Mouse (Mus musculus): ENCODE results near the gene Gm11077. TPM values are rescaled to one million over a fixed set of nuclear protein-coding genes. Genes with fewer than 3 reads are reported as not detected.

Gene Gm11077
- polyA plus RNA-seq, 1 experiment = not detected

GRCm38 (mm10) chr6:140789850-140790249 is 60.8 kb downstream of the Gm11077 start:
- Histone ChIP-seq H3K4me3 (ENCODE audit: control insufficient read depth, insufficient read depth, low read length) (no peak overlapping the region), H3K27ac (ENCODE audit: control insufficient read depth, insufficient read depth, low read length) (no peak overlapping the region), H3K36me3 (ENCODE audit: control insufficient read depth, insufficient read depth, low read length) (no peaks in the 10 kb centered on the region), H3K4me1 (replicated peaks; ENCODE audit: control insufficient read depth, insufficient read depth, low read length) (no peaks in the 10 kb centered on the region), H3K27me3 (ENCODE audit: control insufficient read depth, insufficient read depth, low read length) (no peaks in the 10 kb centered on the region)
- DNase-seq = no peak
- WGBS = 32% methylated on average over 3 of the region's 3 CpGs
- TF ChIP-seq POLR2A (IDR thresholded peaks at IDR 0.05; ENCODE audit: control insufficient read depth, extremely low read depth, insufficient read depth, low read length, poor library complexity) (no peak), CTCF (IDR thresholded peaks at IDR 0.05; ENCODE audit: borderline replicate concordance, control insufficient read depth, extremely low read depth, insufficient read depth, low read length, poor library complexity) (no peak)

- no peak overlapping the region for H3K4me3 ChIP-seq (ENCODE audit: control insufficient read depth, insufficient read depth, low read length)
- WGBS = 90% methylated on average over 6 of the region's 6 CpGs
- H3K4me1 ChIP-seq (replicated peaks; ENCODE audit: control insufficient read depth, insufficient read depth, low read length) = no peaks in the 10 kb centered on the region
- no peak for DNase-seq
- H3K27me3 ChIP-seq (ENCODE audit: control insufficient read depth, insufficient read depth, low read length) = no peaks in the 10 kb centered on the region
- TF ChIP-seq POLR2A (IDR thresholded peaks at IDR 0.05; ENCODE audit: control insufficient read depth, extremely low read depth, insufficient read depth, low read length, poor library complexity) = no peak
- H3K36me3 ChIP-seq (ENCODE audit: control insufficient read depth, insufficient read depth, low read length) = no peaks in the 10 kb centered on the region
- H3K27ac ChIP-seq (ENCODE audit: control insufficient read depth, insufficient read depth, low read length) = no peak overlapping the region
These were observed 64.7 kb downstream of the Gm11077 start for GRCm38 (mm10) chr6:140793676-140794262.

- DNase-seq = no peak
- 76% methylated on average over 3 of the region's 3 CpGs for WGBS
- TF ChIP-seq POLR2A (IDR thresholded peaks at IDR 0.05; ENCODE audit: control insufficient read depth, extremely low read depth, insufficient read depth, low read length, poor library complexity) (no peak), CTCF (IDR thresholded peaks at IDR 0.05; ENCODE audit: borderline replicate concordance, control insufficient read depth, extremely low read depth, insufficient read depth, low read length, poor library complexity) (no peak)
- Histone ChIP-seq H3K36me3 (ENCODE audit: control insufficient read depth, insufficient read depth, low read length) (no peaks in the 10 kb centered on the region), H3K4me3 (ENCODE audit: control insufficient read depth, insufficient read depth, low read length) (no peak overlapping the region), H3K27me3 (ENCODE audit: control insufficient read depth, insufficient read depth, low read length) (no peaks in the 10 kb centered on the region), H3K27ac (ENCODE audit: control insufficient read depth, insufficient read depth, low read length) (no peak overlapping the region), H3K4me1 (replicated peaks; ENCODE audit: control insufficient read depth, insufficient read depth, low read length) (no peaks in the 10 kb centered on the region)
These were observed 69.8 kb downstream of the Gm11077 start for GRCm38 (mm10) chr6:140798841-140799240.

- WGBS = 88% methylated on average over 16 of the region's 16 CpGs
- no peak for DNase-seq
- no peaks in the 10 kb centered on the region for H3K27me3 ChIP-seq (ENCODE audit: control insufficient read depth, insufficient read depth, low read length)
- H3K27ac ChIP-seq (ENCODE audit: control insufficient read depth, insufficient read depth, low read length) = no peak overlapping the region
- no peaks in the 10 kb centered on the region for H3K4me1 ChIP-seq (replicated peaks; ENCODE audit: control insufficient read depth, insufficient read depth, low read length)
- no peak overlapping the region for H3K4me3 ChIP-seq (ENCODE audit: control insufficient read depth, insufficient read depth, low read length)
- TF ChIP-seq CTCF (IDR thresholded peaks at IDR 0.05; ENCODE audit: borderline replicate concordance, control insufficient read depth, extremely low read depth, insufficient read depth, low read length, poor library complexity) = no peak
- no peak for TF ChIP-seq POLR2A (IDR thresholded peaks at IDR 0.05; ENCODE audit: control insufficient read depth, extremely low read depth, insufficient read depth, low read length, poor library complexity)
- no peaks in the 10 kb centered on the region for H3K36me3 ChIP-seq (ENCODE audit: control insufficient read depth, insufficient read depth, low read length)
These were observed 70.5 kb downstream of the Gm11077 start for GRCm38 (mm10) chr6:140799435-140800040.

GRCm38 (mm10) chr6:140800587-140800986 is 71.5 kb downstream of the Gm11077 start:
- H3K27me3 ChIP-seq (ENCODE audit: control insufficient read depth, insufficient read depth, low read length) = no peaks in the 10 kb centered on the region
- TF ChIP-seq POLR2A (IDR thresholded peaks at IDR 0.05; ENCODE audit: control insufficient read depth, extremely low read depth, insufficient read depth, low read length, poor library complexity) (no peak), CTCF (IDR thresholded peaks at IDR 0.05; ENCODE audit: borderline replicate concordance, control insufficient read depth, extremely low read depth, insufficient read depth, low read length, poor library complexity) (no peak)
- H3K36me3 ChIP-seq (ENCODE audit: control insufficient read depth, insufficient read depth, low read length) = no peaks in the 10 kb centered on the region
- H3K4me1 ChIP-seq (replicated peaks; ENCODE audit: control insufficient read depth, insufficient read depth, low read length) = no peaks in the 10 kb centered on the region
- no peak for DNase-seq
- WGBS = 92% methylated on average over 4 of the region's 4 CpGs
- H3K27ac ChIP-seq (ENCODE audit: control insufficient read depth, insufficient read depth, low read length) = no peak overlapping the region
- H3K4me3 ChIP-seq (ENCODE audit: control insufficient read depth, insufficient read depth, low read length) = no peak overlapping the region

Other genes with a start within 250 kb of the Gm11077 start
- 56.9 and 74.2 TPM in 2 replicates for gene Aebp2, start 106.6 kb upstream of the Gm11077 start, polyA plus RNA-seq (2012; rRNA removed)

All from thymus, adult 2 months (tissue).